Mouse (Mus musculus): Measurements from ENCODE around the gene Btbd35f30. TPM values are rescaled to one million over a fixed set of nuclear protein-coding genes. Genes with fewer than 3 reads are reported as not detected.

The Btbd35f30 gene
- not detected for polyA plus RNA-seq (2014; fragmentation: Illumina TruSeq; extraction: RNeasy Lipid Tissue Mini Kit (QIAGEN cat#74804); ENCODE audit: low read depth, low replicate concordance)

GRCm38 (mm10) chrX:32894325-32894724 lies at the start of gene Btbd35f30:
Gene Btbd35f30, plus strand, starts transcription at chrX:32894625.

DNA sequence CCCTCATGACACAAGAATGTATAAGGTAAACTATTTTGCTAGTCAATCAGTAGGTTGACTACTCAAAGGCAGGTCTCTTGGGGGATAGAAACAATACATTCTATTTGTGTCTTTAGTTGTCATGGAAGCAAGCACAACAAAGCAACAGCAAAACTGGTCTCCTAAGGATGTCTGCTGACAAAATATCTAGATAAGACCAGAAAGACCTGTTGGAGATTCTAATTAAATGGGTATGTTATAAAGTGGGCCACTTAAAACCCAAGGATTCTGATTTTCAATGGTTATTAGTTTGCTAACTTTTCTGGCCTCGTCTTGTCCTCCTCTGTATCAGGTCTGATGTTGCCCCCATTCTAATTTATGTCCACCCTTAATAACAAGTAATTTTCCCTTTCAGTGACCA lies 47.0 kb downstream of the Btbd35f30 start, which contains the start of gene Gm21789:
TSS of gene Gm21789 (plus strand) at position 301 of the 400 bp plus-strand sequence.

Other genes with a start within 250 kb of the Btbd35f30 start
- gene Gm5926, start 243.9 kb upstream of the Btbd35f30 start, polyA plus RNA-seq (2014; fragmentation: Illumina TruSeq; extraction: RNeasy Lipid Tissue Mini Kit (QIAGEN cat#74804); ENCODE audit: low read depth, low replicate concordance): not detected
- not detected for gene Btbd35f21, start 168.5 kb upstream of the Btbd35f30 start, polyA plus RNA-seq (2014; fragmentation: Illumina TruSeq; extraction: RNeasy Lipid Tissue Mini Kit (QIAGEN cat#74804); ENCODE audit: low read depth, low replicate concordance)
- gene Gm21789, start 47.1 kb downstream of the Btbd35f30 start, polyA plus RNA-seq (2014; fragmentation: Illumina TruSeq; extraction: RNeasy Lipid Tissue Mini Kit (QIAGEN cat#74804); ENCODE audit: low read depth, low replicate concordance): not detected
- gene Btbd35f5, start 79.3 kb downstream of the Btbd35f30 start, polyA plus RNA-seq (2014; fragmentation: Illumina TruSeq; extraction: RNeasy Lipid Tissue Mini Kit (QIAGEN cat#74804); ENCODE audit: low read depth, low replicate concordance): not detected